Mouse (Mus musculus) liver (tissue): ENCODE data around the gene Zfp319.

Experiments used
- DNase-seq: peaks from one replicate; pipeline ENCODE4 v3.0.0-alpha.2; 2020; ENCODE audit warnings: mixed read lengths

Zfp319 gene

DNA sequence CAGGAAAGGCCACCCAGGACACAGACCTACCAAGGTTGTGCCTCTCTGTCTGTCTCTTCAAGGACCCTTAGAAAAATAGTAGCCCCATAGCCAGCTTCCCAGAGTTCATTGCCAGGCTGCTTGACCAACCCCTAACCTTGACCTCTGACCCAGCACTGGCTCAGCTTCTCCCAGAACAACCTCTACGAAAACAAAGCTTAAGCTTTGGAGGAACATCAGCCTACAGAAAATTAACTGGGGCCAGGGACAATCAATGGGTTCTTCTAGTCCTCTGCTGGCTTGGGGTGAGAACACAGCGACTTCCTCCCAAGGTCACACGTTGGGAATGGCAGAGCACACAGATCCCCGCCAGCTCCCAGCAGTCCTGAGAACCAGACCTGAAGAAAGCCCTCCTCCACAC lies 26.2 kb downstream of the Zfp319 start:
- DNase-seq: no peak

- no peak for DNase-seq
Measured at GRCm38 (mm10) chr8:95302410-95302809, 29.3 kb downstream of the Zfp319 start.

GRCm38 (mm10) chr8:95293891-95294290 lies 37.9 kb downstream of the Zfp319 start:
- peak; percentile 19 for DNase-seq

GRCm38 (mm10) chr8:95293172-95293571 lies 38.6 kb downstream of the Zfp319 start:
- DNase-seq: peak; percentile 44

GRCm38 (mm10) chr8:95289066-95289650 lies 42.6 kb downstream of the Zfp319 start:
- DNase-seq: no peak

DNA sequence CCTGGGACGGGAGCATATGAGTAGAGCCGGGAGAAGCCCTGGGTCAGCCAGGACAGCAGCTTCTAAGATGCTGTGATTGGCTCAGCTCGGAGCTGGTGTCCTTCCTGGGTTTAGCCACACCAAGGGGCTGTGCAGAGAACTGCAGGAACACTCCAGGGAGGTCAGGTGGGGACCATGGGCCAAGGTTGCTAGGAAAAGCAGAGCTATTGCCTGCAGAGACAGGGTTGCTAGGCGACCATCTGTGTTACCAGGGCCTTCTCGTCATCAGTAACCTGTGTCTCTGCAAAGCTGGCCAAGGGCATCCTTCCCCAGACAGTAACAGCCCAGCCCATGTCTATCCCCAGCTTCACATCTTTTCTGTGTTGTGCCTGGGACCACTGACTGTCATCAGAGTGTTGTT lies 50.3 kb downstream of the Zfp319 start:
- DNase-seq: no peak
